Mouse (Mus musculus) small intestine, adult 2 months (tissue): ENCODE measurements around the gene Bsnd.

Source experiments
- CTCF ChIP-seq: fragments of 200-500 bp; IDR thresholded peaks from 2 replicates; pipeline ENCODE4 v1.5.1; 2012; ENCODE audit warnings: low read depth, mild to moderate bottlenecking, control low read depth, inconsistent platforms, low read length, moderate library complexity, mixed read lengths; ENCODE audit not compliant: insufficient replicate concordance, insufficient read length; ENCODE audit errors: extremely low read depth
- POLR2A ChIP-seq: fragments of 200-500 bp; IDR thresholded peaks from 2 replicates; pipeline ENCODE4 v1.6.1; 2012; ENCODE audit warnings: low read depth, mild to moderate bottlenecking, control low read depth, inconsistent platforms, low read length, moderate library complexity

- TF ChIP-seq POLR2A (no peak), CTCF (peak; percentile 32; the same call in 1 of the 2 replicates)
Measured at GRCm38 (mm10) chr4:106493639-106494038, 1.6 kb upstream of the Bsnd start.
